Mouse (Mus musculus) CH12.LX (cell line): Measurements from ENCODE around the gene Itsn1. TPM values are rescaled to one million over a fixed set of nuclear protein-coding genes. Genes with fewer than 3 reads are reported as not detected.
A peak's percentile ranks its signal among the peaks of the same experiment; 100 is the strongest.

Experiments used
- DNase-seq: peaks from one replicate; pipeline ENCODE4 v3.0.0-alpha.2; 2013; ENCODE audit errors: extremely low read depth
- H3K27ac ChIP-seq: 2 replicates; pipeline ENCODE4 v1.5.1; 2012; ENCODE audit warnings: low read depth, mild to moderate bottlenecking, control low read depth, moderate library complexity; ENCODE audit not compliant: insufficient read depth
- H3K27me3 ChIP-seq: replicated peaks from 2 replicates; pipeline ENCODE3; 2012; ENCODE audit warnings: inconsistent platforms
- H3K36me3 ChIP-seq, 2 experiments: replicated peaks in 1 of 2; 2 replicates each; pipeline versions ENCODE3 to v1.6.1; 2012; ENCODE audit warnings: inconsistent platforms in 1 of 2, low read length in 1 of 2, mild to moderate bottlenecking in 1 of 2, mixed read lengths in 1 of 2, moderate library complexity in 1 of 2; ENCODE audit not compliant: control insufficient read depth in 1 of 2, insufficient read depth in 1 of 2
- H3K4me1 ChIP-seq, 2 experiments: 2 replicates each; pipeline ENCODE4 v1.6.1; 2012; ENCODE audit warnings: inconsistent platforms in 1 of 2, moderate library complexity in 1 of 2; ENCODE audit not compliant: insufficient read depth in 2 of 2, control insufficient read depth in 1 of 2
- H3K4me2 ChIP-seq: 2 replicates; pipeline ENCODE4 v1.6.1; 2012; ENCODE audit warnings: low read depth, mild to moderate bottlenecking, control low read depth; ENCODE audit not compliant: poor library complexity, insufficient read depth, severe bottlenecking
- H3K4me3 ChIP-seq, 3 experiments: fragments of 150-350 bp in 1 of 3; sonication (generic) in 1 of 3; replicated peaks in 1 of 3; 2 replicates each; pipeline versions ENCODE3 to v1.5.1; 2011 to 2012; ENCODE audit warnings: low read depth in 2 of 3, low read length in 2 of 3, mild to moderate bottlenecking in 2 of 3, moderate library complexity in 2 of 3, control low read depth in 1 of 3, improper control_type of control experiment in 1 of 3, inconsistent platforms in 1 of 3, mixed read lengths in 1 of 3; ENCODE audit not compliant: poor library complexity in 1 of 3
- H3K79me2 ChIP-seq: replicated peaks from 2 replicates; pipeline ENCODE4 v1.6.1; 2012; ENCODE audit warnings: mild to moderate bottlenecking, moderate library complexity; ENCODE audit not compliant: control insufficient read depth, poor library complexity, insufficient read depth, severe bottlenecking; ENCODE audit errors: extremely low read depth
- H3K9ac ChIP-seq: 2 replicates; pipeline ENCODE4 v1.6.1; 2012; ENCODE audit warnings: low read depth, mild to moderate bottlenecking, control low read depth, moderate library complexity; ENCODE audit not compliant: insufficient read depth
- H3K9me3 ChIP-seq: replicated peaks from 2 replicates; pipeline ENCODE3; 2012; ENCODE audit warnings: low read length, inconsistent platforms, mixed read lengths
- BHLHE40 ChIP-seq: IDR thresholded peaks from 2 replicates; pipeline ENCODE4 v1.6.1; 2011; ENCODE audit warnings: mild to moderate bottlenecking, low read depth, low read length, improper control_type of control experiment
- CHD1 ChIP-seq: IDR thresholded peaks from 2 replicates; pipeline ENCODE4 v1.6.1; 2012; ENCODE audit warnings: low read depth, low read length, improper control_type of control experiment, inconsistent platforms
- CHD2 ChIP-seq: IDR thresholded peaks from 2 replicates; pipeline ENCODE4 v1.6.1; 2011; ENCODE audit warnings: low read length, improper control_type of control experiment
- CTCF ChIP-seq, 2 experiments: IDR thresholded peaks in 1 of 2; conservative IDR thresholded peaks in 1 of 2; 2 replicates each; pipeline ENCODE4 v1.5.1; 2011 to 2012; ENCODE audit warnings: low read depth in 2 of 2, low read length in 2 of 2, improper control_type of control experiment in 1 of 2, inconsistent platforms in 1 of 2, mild to moderate bottlenecking in 1 of 2, moderate library complexity in 1 of 2
- E2F4 ChIP-seq: IDR thresholded peaks from 2 replicates; pipeline ENCODE4 v1.6.1; 2011; ENCODE audit warnings: low read depth, low read length, improper control_type of control experiment; ENCODE audit not compliant: insufficient replicate concordance
- ELF1 ChIP-seq: IDR thresholded peaks from 2 replicates; pipeline ENCODE4 v1.6.1; 2014; ENCODE audit warnings: low read depth, mild to moderate bottlenecking, inconsistent platforms, low read length, improper control_type of control experiment
- HCFC1 ChIP-seq: IDR thresholded peaks from 2 replicates; pipeline ENCODE4 v1.6.1; 2012; ENCODE audit warnings: low read depth, mild to moderate bottlenecking, inconsistent platforms, low read length, improper control_type of control experiment
- IRF4 ChIP-seq: IDR thresholded peaks from 2 replicates; pipeline ENCODE4 v1.6.1; 2014; ENCODE audit warnings: low read depth, mild to moderate bottlenecking, inconsistent platforms, low read length, improper control_type of control experiment
- JUN ChIP-seq: IDR thresholded peaks from 2 replicates; pipeline ENCODE4 v1.6.1; 2011; ENCODE audit warnings: low read depth, mild to moderate bottlenecking, low read length, improper control_type of control experiment, moderate library complexity; ENCODE audit not compliant: insufficient read depth
- JUND ChIP-seq: conservative IDR thresholded peaks from 2 replicates; pipeline ENCODE4 v1.6.1; 2011; ENCODE audit warnings: low read depth, low read length, improper control_type of control experiment
- MAFK ChIP-seq: IDR thresholded peaks from 2 replicates; pipeline ENCODE4 v1.6.1; 2011; ENCODE audit warnings: low read length, improper control_type of control experiment; ENCODE audit not compliant: insufficient replicate concordance
- MAX ChIP-seq: IDR thresholded peaks from 2 replicates; pipeline ENCODE4 v1.6.1; 2011; ENCODE audit warnings: low read length, improper control_type of control experiment
- MAZ ChIP-seq: IDR thresholded peaks from 2 replicates; pipeline ENCODE4 v1.6.1; 2012; ENCODE audit warnings: low read depth, mild to moderate bottlenecking, inconsistent platforms, low read length, improper control_type of control experiment, moderate library complexity
- MEF2A ChIP-seq: IDR thresholded peaks from 2 replicates; pipeline ENCODE4 v1.6.1; 2014; ENCODE audit warnings: low read depth, mild to moderate bottlenecking, inconsistent platforms, low read length, improper control_type of control experiment, borderline replicate concordance
- MXI1 ChIP-seq: IDR thresholded peaks from 2 replicates; pipeline ENCODE4 v1.6.1; 2011; ENCODE audit warnings: mild to moderate bottlenecking, low read depth, low read length, improper control_type of control experiment
- MYC ChIP-seq: IDR thresholded peaks from 2 replicates; pipeline ENCODE4 v1.6.1; 2011; ENCODE audit warnings: low read depth, mild to moderate bottlenecking, improper control_type of control experiment, low read length
- NELFE ChIP-seq: IDR thresholded peaks from 2 replicates; pipeline ENCODE4 v1.6.1; 2011; ENCODE audit warnings: low read depth, low read length, improper control_type of control experiment
- NRF1 ChIP-seq: IDR thresholded peaks from 2 replicates; pipeline ENCODE4 v1.6.1; 2014; ENCODE audit warnings: low read depth, mild to moderate bottlenecking, inconsistent platforms, low read length, improper control_type of control experiment, moderate library complexity
- POLR2A ChIP-seq: IDR thresholded peaks from 2 replicates; pipeline ENCODE4 v1.6.1; 2011; ENCODE audit warnings: low read depth, mild to moderate bottlenecking, improper control_type of control experiment, low read length
- POLR2AphosphoS2 ChIP-seq: IDR thresholded peaks from 2 replicates; pipeline ENCODE4 v1.6.1; 2011; ENCODE audit warnings: low read depth, low read length, improper control_type of control experiment
- RAD21 ChIP-seq: IDR thresholded peaks from 2 replicates; pipeline ENCODE4 v1.6.1; 2011; ENCODE audit warnings: low read depth, mild to moderate bottlenecking, low read length, improper control_type of control experiment, moderate library complexity
- RCOR1 ChIP-seq: conservative IDR thresholded peaks from 2 replicates; pipeline ENCODE4 v1.6.1; 2012; ENCODE audit warnings: low read depth, mild to moderate bottlenecking, inconsistent platforms, low read length, improper control_type of control experiment
- SMC3 ChIP-seq: IDR thresholded peaks from 2 replicates; pipeline ENCODE4 v1.6.1; 2011; ENCODE audit warnings: low read depth, low read length, improper control_type of control experiment
- TBP ChIP-seq: conservative IDR thresholded peaks from 2 replicates; pipeline ENCODE4 v1.6.1; 2011; ENCODE audit warnings: low read depth, low read length, improper control_type of control experiment
- TCF12 ChIP-seq: IDR thresholded peaks from 2 replicates; pipeline ENCODE4 v1.6.1; 2014; ENCODE audit warnings: low read depth, mild to moderate bottlenecking, inconsistent platforms, low read length, improper control_type of control experiment
- UBTF ChIP-seq: IDR thresholded peaks from 2 replicates; pipeline ENCODE4 v1.6.1; 2012; ENCODE audit warnings: low read depth, mild to moderate bottlenecking, inconsistent platforms, low read length, improper control_type of control experiment, moderate library complexity
- USF1 ChIP-seq: IDR thresholded peaks from 2 replicates; pipeline ENCODE4 v1.6.1; 2014; ENCODE audit warnings: low read depth, mild to moderate bottlenecking, inconsistent platforms, low read length, improper control_type of control experiment
- USF2 ChIP-seq: conservative IDR thresholded peaks from 2 replicates; pipeline ENCODE4 v1.6.1; 2011; ENCODE audit warnings: low read depth, low read length, improper control_type of control experiment
- dilution Hi-C: fragments of 300-500 bp; cut with MboI; formaldehyde crosslinking; loops from 2 replicates; pipeline ENCODE4 v1.14.3; 2020; ENCODE audit warnings: low sequenced_read_pairs; ENCODE audit not compliant: extremely low pct_unique_long_range_greater_than_20kb, extremely low pct_ligation_motif_present
- in situ Hi-C: fragments of 300-500 bp; cut with MboI; formaldehyde crosslinking; loops from 3 replicates; pipeline ENCODE4 v1.14.3; 2019; ENCODE audit warnings: low sequenced_read_pairs, low pct_ligation_motif_present, low pct_unique_long_range_greater_than_20kb, mixed read lengths
- polyA plus RNA-seq: library from polyadenylated mRNA; unstranded; fragments of >175 nt; gene quantifications from 2 replicates; pipeline ENCODE4 v1.2.1, GENCODE M21; 2012; ENCODE audit warnings: low read depth; ENCODE audit not compliant: insufficient read length
- total RNA-seq, 2 experiments: library from RNA; depleted of rRNA; stranded (reverse); fragments of 300-350 nt in 1 of 2; fragments of >200 nt in 1 of 2; gene quantifications; 2 replicates each; pipeline ENCODE4 v1.2.3; 2012 to 2014

Gene Itsn1
- total and polyA plus RNA-seq, 3 experiments = 32.5 to 54.5 (median 46.3) TPM

- no peaks in the 10 kb centered on the region for H3K27me3 ChIP-seq
- H3K4me2 ChIP-seq = no peak overlapping the region
- H3K4me1 ChIP-seq = peaks cover 45 to 79% of the 10 kb centered on the region in 2 experiments
- H3K27ac ChIP-seq = no peak overlapping the region; the same call in 1 of the 2 replicates
- H3K9me3 ChIP-seq = no peaks in the 10 kb centered on the region
- H3K79me2 ChIP-seq = no peaks in the 10 kb centered on the region
- H3K9ac ChIP-seq = no peak overlapping the region
- peaks cover 0 to 8% of the 10 kb centered on the region in 2 experiments for H3K36me3 ChIP-seq
- dilution Hi-C loops (no loop called here), in situ Hi-C loops (no loop called here)
- no peak overlapping the region for H3K4me3 ChIP-seq
- TF ChIP-seq CHD2 = no peak
- TF ChIP-seq MYC = 0 out of 2 replicates have a peak, but pooled peaks have one; percentile 21
- no peak for TF ChIP-seq MAX
- 0 out of 2 replicates have a peak, but pooled peaks have one; percentile 8 for TF ChIP-seq NRF1
- TF ChIP-seq MAZ = 0 out of 2 replicates have a peak, but pooled peaks have one; percentile 20
- peak; percentile 56; the same call in 1 of the 2 replicates for TF ChIP-seq UBTF
- no peak for TF ChIP-seq HCFC1
- TF ChIP-seq MAFK = peak; percentile 72; the same call in 1 of the 2 replicates
- TF ChIP-seq TBP = 0 out of 2 replicates have a peak, but pooled peaks have one; percentile 31
- no peak for TF ChIP-seq E2F4
- TF ChIP-seq MEF2A = 0 out of 2 replicates have a peak, but pooled peaks have one; percentile 22
- TF ChIP-seq RAD21 = peak; percentile 54
- TF ChIP-seq POLR2AphosphoS2 = no peak
- TF ChIP-seq TCF12 = 0 out of 2 replicates have a peak, but pooled peaks have one; percentile 25
- TF ChIP-seq BHLHE40 = no peak
- TF ChIP-seq SMC3 = peak; percentile 50
- no peak for TF ChIP-seq ELF1
- peak; percentile 92 to 97 for TF ChIP-seq CTCF (conservative IDR thresholded peaks at IDR 0.05 in 1 of 2, IDR thresholded peaks at IDR 0.05 in 1 of 2; ENCODE audit: low read depth in 2 of 2, low read length in 2 of 2)
- no peak for TF ChIP-seq RCOR1
- DNase-seq = peak; percentile 78
Measured at GRCm38 (mm10) chr16:91884196-91884595, 155.1 kb downstream of the Itsn1 start.

GRCm38 (mm10) chr16:91885389-91886122 lies 156.5 kb downstream of the Itsn1 start:
- peak overlapping the region; percentile 55 for H3K9ac ChIP-seq
- peak; percentile 64; the same call in 1 of the 2 replicates for TF ChIP-seq MXI1
- TF ChIP-seq TCF12 = peak; percentile 62
- no peak for TF ChIP-seq MYC
- peak; percentile 66; the same call in 1 of the 2 replicates for TF ChIP-seq RCOR1
- peak; percentile 77; the same call in 1 of the 2 replicates for TF ChIP-seq CHD1
- 0 out of 2 replicates have a peak, but pooled peaks have one; percentile 18 for TF ChIP-seq TBP
- TF ChIP-seq USF1 = no peak
- peak; percentile 39; the same call in 1 of the 2 replicates for TF ChIP-seq MAX
- TF ChIP-seq JUN = no peak
- TF ChIP-seq RAD21 = peak; percentile 57
- TF ChIP-seq MEF2A = 0 out of 2 replicates have a peak, but pooled peaks have one; percentile 41
- peak; percentile 4 to 71; a peak in 3 of 4 replicates for TF ChIP-seq CTCF (conservative IDR thresholded peaks at IDR 0.05 in 1 of 2, IDR thresholded peaks at IDR 0.05 in 1 of 2; ENCODE audit: low read depth in 2 of 2, low read length in 2 of 2)
- no peak for TF ChIP-seq USF2
- TF ChIP-seq MAFK = no peak
- TF ChIP-seq POLR2AphosphoS2 = no peak
- TF ChIP-seq POLR2A = peak; percentile 47; the same call in 1 of the 2 replicates
- no peak for TF ChIP-seq JUND
- TF ChIP-seq IRF4 = no peak
- peak; percentile 64; the same call in 1 of the 2 replicates for TF ChIP-seq NELFE
- 0 out of 2 replicates have a peak, but pooled peaks have one; percentile 5 for TF ChIP-seq ELF1
- peak; percentile 60 for TF ChIP-seq SMC3

More at GRCm38 (mm10) chr16:91885389-91886122, 156.5 kb downstream of the Itsn1 start:
- peak overlapping the region; percentile 88 for H3K4me2 ChIP-seq
- peaks cover 0 to 5% of the 10 kb centered on the region in 2 experiments for H3K36me3 ChIP-seq
- H3K79me2 ChIP-seq = no peaks in the 10 kb centered on the region
- dilution Hi-C loops (no loop called here), in situ Hi-C loops (no loop called here)
- DNase-seq = peak; percentile 83
- H3K27ac ChIP-seq = peak overlapping the region; percentile 89
- peaks cover 34 to 66% of the 10 kb centered on the region in 2 experiments for H3K4me1 ChIP-seq
- H3K27me3 ChIP-seq = no peaks in the 10 kb centered on the region
- H3K9me3 ChIP-seq = no peaks in the 10 kb centered on the region
- H3K4me3 ChIP-seq = peak overlapping the region; percentile 44 to 46 (median 44)
